Mouse (Mus musculus): Measurements from ENCODE around the gene Lrpprc. TPM values are rescaled to one million over a fixed set of nuclear protein-coding genes. Genes with fewer than 3 reads are reported as not detected.
"Not testable (repeated sequence)": the region's sequence is repeated elsewhere in the genome, so short reads cannot be mapped to it uniquely, and the experiment has no call there.

The Lrpprc gene
- 10 to 100 TPM; 60.0 to 70.5 (median 65.7) TPM for total RNA-seq (2022)

- peak; percentile 88 to 92 for DNase-seq (ENCODE audit: low spot score in 2 of 2)
These were observed at the start of gene Lrpprc for GRCm38 (mm10) chr17:84790447-84791098. Gene Lrpprc, minus strand, starts transcription at chr17:84790789.

- DNase-seq (ENCODE audit: low spot score in 2 of 2), result peak; percentile 37 to 48
These were observed 47.2 kb upstream of the Lrpprc start for GRCm38 (mm10) chr17:84837780-84838179.

- DNase-seq (ENCODE audit: low spot score in 2 of 2), result no peak
These were observed 44.7 kb upstream of the Lrpprc start for GRCm38 (mm10) chr17:84835249-84835648.

GRCm38 (mm10) chr17:84832346-84832745, 41.8 kb upstream of the Lrpprc start:
- DNase-seq (ENCODE audit: low spot score in 2 of 2), result no peak

GRCm38 (mm10) chr17:84828301-84828700, 37.7 kb upstream of the Lrpprc start:
- no peak for DNase-seq (ENCODE audit: low spot score in 2 of 2)

GRCm38 (mm10) chr17:84820603-84821002, 30.0 kb upstream of the Lrpprc start:
- no peak for DNase-seq (ENCODE audit: low spot score in 2 of 2)

GRCm38 (mm10) chr17:84818390-84818789, 27.8 kb upstream of the Lrpprc start:
- DNase-seq (ENCODE audit: low spot score in 2 of 2), result no peak

GRCm38 (mm10) chr17:84816014-84816461, 25.4 kb upstream of the Lrpprc start:
- DNase-seq (ENCODE audit: low spot score in 2 of 2), result no peak

- DNase-seq (ENCODE audit: low spot score in 2 of 2), result no peak
These were observed 24.3 kb upstream of the Lrpprc start for GRCm38 (mm10) chr17:84814905-84815304.

- DNase-seq (ENCODE audit: low spot score in 2 of 2), result not testable (repeated sequence)
These were observed 23.6 kb upstream of the Lrpprc start for GRCm38 (mm10) chr17:84814192-84814591.

- DNase-seq (ENCODE audit: low spot score in 2 of 2), result no peak
These were observed 1.4 kb upstream of the Lrpprc start for GRCm38 (mm10) chr17:84792006-84792405.

GRCm38 (mm10) chr17:84791156-84791555, 567 bp upstream of the Lrpprc start:
- DNase-seq (ENCODE audit: low spot score in 2 of 2), result no peak

GRCm38 (mm10) chr17:84790043-84790442, 546 bp downstream of the Lrpprc start:
- peak; percentile 6 to 18 for DNase-seq (ENCODE audit: low spot score in 2 of 2)

- DNase-seq (ENCODE audit: low spot score in 2 of 2), result no peak
These were observed 2.0 kb downstream of the Lrpprc start for GRCm38 (mm10) chr17:84788376-84789125.

- no peak for DNase-seq (ENCODE audit: low spot score in 2 of 2)
These were observed 3.1 kb downstream of the Lrpprc start for GRCm38 (mm10) chr17:84787477-84787876.

GRCm38 (mm10) chr17:84786911-84787310, 3.7 kb downstream of the Lrpprc start:
- DNase-seq (ENCODE audit: low spot score in 2 of 2), result no peak

- DNase-seq (ENCODE audit: low spot score in 2 of 2), result no peak
These were observed 5.4 kb downstream of the Lrpprc start for GRCm38 (mm10) chr17:84785176-84785575.

GRCm38 (mm10) chr17:84783491-84783890, 7.1 kb downstream of the Lrpprc start:
- no peak for DNase-seq (ENCODE audit: low spot score in 2 of 2)

- no peak for DNase-seq (ENCODE audit: low spot score in 2 of 2)
These were observed 10.3 kb downstream of the Lrpprc start for GRCm38 (mm10) chr17:84780321-84780720.

- no peak for DNase-seq (ENCODE audit: low spot score in 2 of 2)
These were observed 12.1 kb downstream of the Lrpprc start for GRCm38 (mm10) chr17:84778477-84778978.

GRCm38 (mm10) chr17:84776362-84777000, 14.1 kb downstream of the Lrpprc start:
- no peak for DNase-seq (ENCODE audit: low spot score in 2 of 2)

- DNase-seq (ENCODE audit: low spot score in 2 of 2), result no peak
These were observed 15.3 kb downstream of the Lrpprc start for GRCm38 (mm10) chr17:84775291-84775690.

Data from gastrocnemius, adult 8-10 months (tissue).